Mouse (Mus musculus) lung, embryonic 14.5 days (tissue): ENCODE data around the gene Mms22l. TPM values are rescaled to one million over a fixed set of nuclear protein-coding genes. Genes with fewer than 3 reads are reported as not detected.
"Not testable (repeated sequence)": the region's sequence is repeated elsewhere in the genome, so short reads cannot be mapped to it uniquely, and the experiment has no call there.

ENCODE experiments used
- ATAC-seq: fragments of 200-750 bp; cut with Nextera tagmentation; 2 replicates; pipeline ENCODE4 v1.8.0; 2017; ENCODE audit warnings: mild to moderate bottlenecking, moderate TSS enrichment, moderate library complexity; ENCODE audit not compliant: insufficient read depth
- DNase-seq: peaks from one replicate; pipeline ENCODE4 v3.0.0-alpha.2; 2015
- H3K27ac ChIP-seq: fragments of 300-500 bp; sonication (generic); 2 replicates; pipeline ENCODE4 v1.5.1; 2014; ENCODE audit warnings: low read depth, mild to moderate bottlenecking, moderate library complexity
- H3K27me3 ChIP-seq: fragments of 300-500 bp; sonication (generic); 2 replicates; pipeline ENCODE4 v1.6.1; 2014; ENCODE audit warnings: low read length, control low read depth; ENCODE audit not compliant: insufficient read depth
- H3K36me3 ChIP-seq: fragments of 300-500 bp; sonication (generic); 2 replicates; pipeline ENCODE4 v1.6.1; 2014; ENCODE audit warnings: control low read depth; ENCODE audit not compliant: insufficient read depth
- H3K4me1 ChIP-seq: fragments of 300-500 bp; sonication (generic); 2 replicates; pipeline ENCODE4 v1.6.1; 2014; ENCODE audit warnings: antibody characterized with exemption, control low read depth; ENCODE audit not compliant: insufficient read depth
- H3K4me2 ChIP-seq: fragments of 300-500 bp; sonication (generic); 2 replicates; pipeline ENCODE4 v1.6.1; 2014; ENCODE audit warnings: mild to moderate bottlenecking
- H3K4me3 ChIP-seq: fragments of 300-500 bp; sonication (generic); 2 replicates; pipeline ENCODE4 v1.5.1; 2014; ENCODE audit warnings: low read depth, low read length
- H3K9ac ChIP-seq: fragments of 300-500 bp; sonication (generic); 2 replicates; pipeline ENCODE4 v1.6.1; 2014
- H3K9me3 ChIP-seq: fragments of 300-500 bp; sonication (generic); 2 replicates; pipeline ENCODE4 v1.6.1; 2016; ENCODE audit warnings: low read depth, low read length, control low read depth
- CTCF ChIP-seq: IDR thresholded peaks from 2 replicates; pipeline ENCODE4 v1.5.1; 2016; ENCODE audit warnings: antibody characterized with exemption, low read depth
- WGBS: fragments of 180-500 bp; shearing (Covaris S2); extraction: QIAGEN DNeasy Blood & Tissue Kit; methylation state at CpG from one replicate; pipeline ENCODE4 v1.1.7; 2014; 5-methylcytosine and 5-hydroxymethylcytosine counted together
- polyA plus RNA-seq: library from polyadenylated mRNA; unstranded; fragments of >200 nt; fragmentation: Nextera tagmentation; extraction: Ambion mirVana; gene quantifications from 2 replicates; pipeline ENCODE4 v1.2.1, GENCODE M21; 2014

Gene Mms22l
- polyA plus RNA-seq, 1 experiment from 2014 or later, result 42.5 TPM

DNA sequence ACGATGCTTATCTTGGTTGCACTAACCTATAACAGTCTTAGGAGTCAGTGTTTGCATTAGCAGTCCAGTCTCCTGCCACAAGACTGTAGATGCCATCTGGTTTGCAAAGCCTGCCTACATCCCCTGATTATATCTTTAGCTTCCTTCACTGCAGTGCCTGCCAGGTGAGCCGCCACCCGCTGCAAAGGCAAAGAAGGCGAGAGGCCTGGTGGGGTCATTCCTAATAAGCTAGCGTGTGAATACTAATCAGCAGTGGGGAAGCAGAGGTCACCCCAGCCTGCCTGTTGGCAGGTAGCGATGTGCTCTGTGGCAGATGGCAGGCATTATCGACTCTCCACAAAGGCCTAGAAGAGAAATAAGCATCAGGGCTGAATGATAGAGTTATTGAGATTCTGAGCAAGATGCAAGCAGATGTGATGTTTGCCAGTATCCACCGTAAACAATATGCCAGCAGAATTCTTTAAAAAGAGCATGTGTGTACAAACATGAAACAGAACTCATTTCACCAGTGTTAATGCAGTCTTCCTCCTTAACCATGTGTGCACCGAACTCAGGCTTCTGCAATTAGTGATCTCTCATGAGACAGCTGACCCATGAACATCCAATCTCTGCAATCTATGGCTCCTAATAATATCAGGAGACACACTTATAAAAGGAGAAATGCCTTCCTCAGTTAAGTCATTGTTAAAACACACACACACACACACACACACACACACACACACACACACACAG, 135.1 kb downstream of the Mms22l start:
- Histone ChIP-seq H3K4me2 (no peak overlapping the region), H3K27me3 (no peaks in the 10 kb centered on the region), H3K27ac (no peak overlapping the region), H3K4me3 (no peak overlapping the region), H3K36me3 (no peaks in the 10 kb centered on the region), H3K9me3 (no peaks in the 10 kb centered on the region), H3K4me1 (peaks cover 12% of the 10 kb centered on the region), H3K9ac (no peak overlapping the region)
- 69% methylated on average over 9 of the region's 9 CpGs for WGBS
- DNase-seq (no peak), ATAC-seq (no peak)
- no peak for TF ChIP-seq CTCF

DNA sequence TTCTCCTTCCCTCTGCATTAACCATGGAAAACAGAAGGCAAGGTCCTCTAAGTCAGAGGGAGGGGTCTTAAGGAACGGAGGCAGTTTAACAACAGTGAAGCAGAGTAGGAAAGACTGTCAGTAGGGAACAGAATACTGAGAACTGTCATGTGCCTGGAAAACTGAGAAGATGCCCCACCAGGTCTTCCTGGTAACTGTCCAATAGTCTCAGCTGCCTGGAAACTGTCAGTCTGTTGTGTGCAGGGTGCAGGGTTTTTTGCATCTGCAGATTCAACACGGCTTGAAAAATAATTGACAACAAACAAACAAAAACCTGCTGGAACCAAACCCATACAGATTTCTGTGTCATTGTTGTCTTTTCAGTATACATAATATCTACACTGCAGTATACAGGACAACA, 146.1 kb downstream of the Mms22l start:
- 72% methylated on average over 2 of the region's 2 CpGs for WGBS
- DNase-seq (no peak), ATAC-seq (no peak)
- H3K9me3 ChIP-seq, result no peaks in the 10 kb centered on the region
- H3K4me2 ChIP-seq, result no peak overlapping the region
- H3K4me1 ChIP-seq, result no peaks in the 10 kb centered on the region
- TF ChIP-seq CTCF, result no peak
- no peaks in the 10 kb centered on the region for H3K36me3 ChIP-seq
- H3K27me3 ChIP-seq, result no peaks in the 10 kb centered on the region
- no peak overlapping the region for H3K4me3 ChIP-seq
- H3K9ac ChIP-seq, result no peak overlapping the region
- no peak overlapping the region for H3K27ac ChIP-seq

DNA sequence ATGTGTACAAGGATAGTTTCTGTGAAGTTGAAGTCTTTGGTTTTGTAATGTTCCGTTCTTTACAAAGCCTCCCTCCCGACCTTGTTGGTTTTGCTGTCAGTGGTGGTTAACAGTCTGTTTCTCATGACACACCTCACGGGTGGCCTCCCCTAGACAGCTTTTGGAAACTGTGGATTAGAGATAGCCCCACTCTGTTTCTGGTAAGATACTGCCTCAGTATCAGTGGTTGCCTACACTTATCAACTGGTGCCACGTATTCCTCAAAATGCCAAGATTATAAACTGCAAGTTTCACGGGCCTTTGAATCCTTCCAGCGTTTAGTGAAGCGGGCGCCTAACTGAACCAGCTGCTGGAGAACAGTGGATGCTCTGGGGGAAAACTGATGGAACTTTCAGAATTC, 148.5 kb downstream of the Mms22l start:
- 80% methylated on average over 5 of the region's 8 CpGs for WGBS
- not testable (repeated sequence) for H3K27me3 ChIP-seq, H3K27ac ChIP-seq, ATAC-seq, H3K9me3 ChIP-seq, H3K4me1 ChIP-seq, H3K4me3 ChIP-seq, H3K4me2 ChIP-seq, H3K36me3 ChIP-seq, H3K9ac ChIP-seq, DNase-seq
